ENCODE assay signal across 23 mouse cellular contexts in the genomic region with DNA sequence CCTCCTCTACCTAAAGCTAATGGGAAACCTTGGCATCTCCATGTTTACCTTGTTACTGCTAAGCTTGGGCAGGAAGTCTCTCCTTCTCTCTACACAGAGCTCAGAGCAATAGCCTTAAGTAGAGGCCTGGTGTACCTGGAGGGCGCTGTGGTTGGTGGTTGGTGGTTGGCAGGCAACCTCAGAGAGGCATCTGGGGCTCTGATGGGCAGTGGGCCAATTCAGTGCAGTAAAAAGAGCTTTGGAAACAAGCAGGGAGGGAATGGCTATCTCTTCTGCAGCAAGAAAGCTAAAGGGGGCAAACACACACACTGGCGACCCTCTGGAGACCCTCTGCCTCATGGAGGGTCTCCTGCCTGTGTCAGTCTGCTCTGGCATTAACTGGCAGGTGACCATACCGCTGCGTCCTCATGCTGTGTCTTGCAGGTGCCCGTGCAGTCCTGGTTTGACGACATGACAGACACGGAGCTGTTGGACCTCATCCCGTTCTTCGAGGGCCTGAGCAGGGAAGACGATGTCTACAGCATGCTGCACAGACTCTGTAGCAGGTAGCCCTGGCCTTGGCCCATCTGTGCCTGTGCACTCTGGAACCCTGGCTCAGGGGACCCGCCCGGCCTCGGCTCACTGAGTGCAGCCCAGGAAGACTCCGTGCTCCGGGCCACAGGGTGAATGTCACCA. TPM values are rescaled to one million over a fixed set of nuclear protein-coding genes. Genes with fewer than 3 reads are reported as not detected.
DNase-seq lines count a peak whose midpoint lies in the region; ATAC-seq and TF ChIP-seq lines count a peak whose summit lies in the region.
"Had no signal": no experiment of that assay in that cellular context is flagged by ENCODE, and none has a peak within 500 bp of the region (broad histone marks: within the 10 kb centered on the region; RNA-seq: fewer than 3 reads in every experiment).

No protein-coding gene starts in this region.

- ATAC-seq in forebrain, postnatal 0 days = no peak
- no peak for ATAC-seq in forebrain, embryonic 15.5 days (replicated peaks)
- ATAC-seq: activated CD4-positive, CD25-positive, alpha-beta regulatory T cell, adult 4 months; forebrain, embryonic 13.5 days; intestine, embryonic 16.5 days; midbrain, embryonic 15.5 days had no signal

- 72% methylated on average over 15 of the region's 15 CpGs for WGBS in forebrain, postnatal 0 days
- 66% methylated on average over 15 of the region's 15 CpGs for WGBS in forebrain, embryonic 15.5 days
- WGBS in cerebellum, adult 2 months = 27% methylated on average over 15 of the region's 15 CpGs

- no peaks in the 10 kb centered on the region for H3K27me3 ChIP-seq in forebrain, postnatal 0 days (ENCODE audit: insufficient read depth, low read length)
- no peaks in the 10 kb centered on the region for H3K27me3 ChIP-seq in forebrain, embryonic 15.5 days
- no peaks in the 10 kb centered on the region for H3K27me3 ChIP-seq in cerebellum, adult 2 months (ENCODE audit: control insufficient read depth, insufficient read depth, low read length)
- H3K27me3 ChIP-seq: embryonic facial prominence, embryonic 12.5 days; forebrain, embryonic 13.5 days; megakaryocyte, embryonic 14.5 days; midbrain, embryonic 15.5 days had no signal

- intact Hi-C loops in gastrocnemius, adult 2 months (cut with DNase I) = no loop called here

- no peaks in the 10 kb centered on the region for H3K4me1 ChIP-seq in forebrain, postnatal 0 days (ENCODE audit: insufficient read depth)
- peaks cover 23% of the 10 kb centered on the region for H3K4me1 ChIP-seq in forebrain, embryonic 15.5 days
- H3K4me1 ChIP-seq in cerebellum, adult 2 months (ENCODE audit: control insufficient read depth, insufficient read depth, low read length) = peaks cover 7% of the 10 kb centered on the region; the same call in 1 of the 2 replicates

- no peak overlapping the region for H3K4me3 ChIP-seq in forebrain, postnatal 0 days (ENCODE audit: low read depth, low read length)
- no peak overlapping the region for H3K4me3 ChIP-seq in forebrain, embryonic 15.5 days
- H3K4me3 ChIP-seq in cerebellum, adult 2 months (replicated peaks; ENCODE audit: insufficient read depth, low read depth, low read length) = no peak overlapping the region
- no peak overlapping the region for H3K4me3 ChIP-seq in gastrocnemius, adult 2 months
- H3K4me3 ChIP-seq: embryonic facial prominence, embryonic 12.5 days; erythroblast, embryonic 14.5 days; forebrain, embryonic 13.5 days; megakaryocyte, embryonic 14.5 days; midbrain, embryonic 15.5 days had no signal

- no peak overlapping the region for H3K4me2 ChIP-seq in forebrain, postnatal 0 days (ENCODE audit: low read depth)
- H3K4me2 ChIP-seq in forebrain, embryonic 15.5 days (replicated peaks) = no peak overlapping the region
- H3K4me2 ChIP-seq: embryonic facial prominence, embryonic 12.5 days; forebrain, embryonic 13.5 days; heart, embryonic 11.5 days; hindbrain, embryonic 14.5 days; midbrain, embryonic 15.5 days had no signal

- no peak for TF ChIP-seq CTCF in forebrain, postnatal 0 days (IDR thresholded peaks at IDR 0.05; ENCODE audit: low read depth)
- TF ChIP-seq CTCF in cerebellum, adult 2 months (IDR thresholded peaks at IDR 0.05; ENCODE audit: borderline replicate concordance, insufficient read depth, low read depth, low read length) = no peak
- TF ChIP-seq CTCF in gastrocnemius, adult 2 months (IDR thresholded peaks at IDR 0.05) = no peak

- peak; percentile 16 for DNase-seq in forebrain, postnatal 0 days
- DNase-seq in brain, adult 2 months (ENCODE audit: low read depth, low spot score) = peak; percentile 41
- DNase-seq in cerebellum, adult 2 months = peak; percentile 23 to 45
- DNase-seq in cerebellum, postnatal 36 days = peak; percentile 28 to 41
- DNase-seq in spleen, postnatal 36 days (ENCODE audit: low spot score in 2 of 2) = no peak
- no peak for DNase-seq in gastrocnemius, adult 2 months
- DNase-seq: adrenal gland, postnatal 10 days; heart, postnatal 14 days; kidney, postnatal 36 days; lung, postnatal 14 days; right cerebral cortex, adult 18-20 months; thymus, postnatal 14 days had no signal

- TF ChIP-seq POLR2A in cerebellum, adult 2 months (IDR thresholded peaks at IDR 0.05; ENCODE audit: borderline replicate concordance, insufficient read depth, low read length) = no peak

- no peaks in the 10 kb centered on the region for H3K9me3 ChIP-seq in forebrain, postnatal 0 days (ENCODE audit: low read length)
- no peaks in the 10 kb centered on the region for H3K9me3 ChIP-seq in forebrain, embryonic 15.5 days
- H3K9me3 ChIP-seq: embryonic facial prominence, embryonic 12.5 days; forebrain, embryonic 13.5 days; megakaryocyte, embryonic 14.5 days; midbrain, embryonic 15.5 days had no signal

- no peak overlapping the region for H3K27ac ChIP-seq in forebrain, postnatal 0 days (ENCODE audit: low read depth, low read length)
- no peak overlapping the region for H3K27ac ChIP-seq in forebrain, embryonic 15.5 days (replicated peaks)
- H3K27ac ChIP-seq in cerebellum, adult 2 months (ENCODE audit: insufficient read depth, low read length) = no peak overlapping the region
- H3K27ac ChIP-seq in gastrocnemius, adult 2 months = no peak overlapping the region
- H3K27ac ChIP-seq: embryonic facial prominence, embryonic 12.5 days; forebrain, embryonic 13.5 days; hindbrain, embryonic 14.5 days; midbrain, embryonic 15.5 days had no signal

- peaks cover 21% of the 10 kb centered on the region for H3K36me3 ChIP-seq in forebrain, postnatal 0 days (ENCODE audit: insufficient read depth)
- 0 out of 2 replicates have a peak, but pooled peaks cover 5% of the 10 kb centered on the region for H3K36me3 ChIP-seq in forebrain, embryonic 15.5 days
- H3K36me3 ChIP-seq: G1E; midbrain, embryonic 15.5 days had no signal

- H3K9ac ChIP-seq in forebrain, postnatal 0 days = no peak overlapping the region
- no peak overlapping the region for H3K9ac ChIP-seq in forebrain, embryonic 15.5 days (replicated peaks)
- H3K9ac ChIP-seq: embryonic facial prominence, embryonic 12.5 days; forebrain, embryonic 13.5 days; hindbrain, embryonic 14.5 days; midbrain, embryonic 15.5 days had no signal

RNA-seq across cellular contexts. Expression of gene Vill, which starts 12.3 kb away (rescaled TPM):
- total RNA-seq in forebrain, postnatal 0 days (2014; rRNA removed) = 3.3 and 6.5 TPM in 2 replicates
- polyA plus RNA-seq in forebrain, postnatal 0 days (2015; fragmentation: Nextera tagmentation; extraction: Ambion mirVana) = 2.7 and 3.8 TPM in 2 replicates
- 2.1 and 2.7 TPM in 2 replicates for polyA plus RNA-seq in forebrain, embryonic 15.5 days (2015; fragmentation: Nextera tagmentation; extraction: Ambion mirVana)
- polyA plus RNA-seq in cerebellum, adult 2 months (2012; rRNA removed) = 0.47 and 0.57 TPM in 2 replicates
- total RNA-seq in gastrocnemius, adult 2 months (2021) = under 1 TPM in 1 of 2 experiments, not detected in 1; 0.45 TPM
- total RNA-seq: G1E had no signal
- polyA plus RNA-seq: erythroblast, embryonic 14.5 days; G1E had no signal

RNA-seq across cellular contexts. Expression of gene Plcd1, which starts 53.1 kb away (rescaled TPM):
- total RNA-seq in forebrain, postnatal 0 days (2014; rRNA removed) = 9.6 and 16.1 TPM in 2 replicates
- polyA plus RNA-seq in forebrain, postnatal 0 days (2015; fragmentation: Nextera tagmentation; extraction: Ambion mirVana) = 8.2 and 11.3 TPM in 2 replicates
- polyA plus RNA-seq in forebrain, embryonic 15.5 days (2015; fragmentation: Nextera tagmentation; extraction: Ambion mirVana) = 11.7 and 14.6 TPM in 2 replicates
- 14.7 and 16.3 TPM in 2 replicates for polyA plus RNA-seq in cerebellum, adult 2 months (2012; rRNA removed)
- 1 to 10 TPM; 7.6 to 9.6 TPM for total RNA-seq in gastrocnemius, adult 2 months (2021)
- total RNA-seq: G1E had no signal
- polyA plus RNA-seq: G1E had no signal

Comparison
In these comparisons a context has a peak if more than half of its experiments do, and no peak if none do; other contexts are left out.
1. DNase-seq: peak in forebrain, postnatal 0 days (single experiment), brain, adult 2 months (single experiment), cerebellum, adult 2 months (2 of 2) and cerebellum, postnatal 36 days (2 of 2); none in spleen, postnatal 36 days (0 of 2) and gastrocnemius, adult 2 months (single experiment).